Mouse (Mus musculus) liver, postnatal 0 days (tissue): Measurements from ENCODE around the gene Adgb. TPM values are rescaled to one million over a fixed set of nuclear protein-coding genes. Genes with fewer than 3 reads are reported as not detected.
"Not testable (repeated sequence)": the region's sequence is repeated elsewhere in the genome, so short reads cannot be mapped to it uniquely, and the experiment has no call there.

Experiments
- ATAC-seq: fragments of 200-750 bp; cut with Nextera tagmentation; 2 replicates; pipeline ENCODE4 v1.8.0; 2017; ENCODE audit warnings: mild to moderate bottlenecking, moderate library complexity
- DNase-seq: peaks from one replicate; pipeline ENCODE4 v3.0.0-alpha.2; 2016
- H3K27ac ChIP-seq: fragments of 300-500 bp; sonication (generic); 2 replicates; pipeline ENCODE4 v1.5.1; 2014; ENCODE audit warnings: antibody characterized with exemption, moderate library complexity, mild to moderate bottlenecking, low read depth
- H3K27me3 ChIP-seq: fragments of 300-500 bp; sonication (generic); 2 replicates; pipeline ENCODE4 v1.6.1; 2014; ENCODE audit warnings: low read length, control low read depth, mixed read lengths; ENCODE audit not compliant: insufficient read depth
- H3K36me3 ChIP-seq: fragments of 300-500 bp; sonication (generic); replicated peaks from 2 replicates; pipeline ENCODE4 v1.6.1; 2014; ENCODE audit warnings: mild to moderate bottlenecking, control low read depth, low read length, moderate library complexity, mixed read lengths; ENCODE audit not compliant: insufficient read depth
- H3K4me1 ChIP-seq: fragments of 300-500 bp; sonication (generic); 2 replicates; pipeline ENCODE4 v1.6.1; 2014; ENCODE audit warnings: antibody characterized with exemption, mild to moderate bottlenecking, control low read depth; ENCODE audit not compliant: insufficient read depth
- H3K4me2 ChIP-seq: fragments of 300-500 bp; sonication (generic); 2 replicates; pipeline ENCODE4 v1.6.1; 2014; ENCODE audit warnings: low read depth, mild to moderate bottlenecking, low read length, moderate library complexity, mixed read lengths
- H3K4me3 ChIP-seq: fragments of 300-500 bp; sonication (generic); 2 replicates; pipeline ENCODE4 v1.5.1; 2014; ENCODE audit warnings: low read depth, low read length
- H3K9ac ChIP-seq: fragments of 300-500 bp; sonication (generic); replicated peaks from 2 replicates; pipeline ENCODE4 v1.6.1; 2014; ENCODE audit warnings: mild to moderate bottlenecking, moderate library complexity
- H3K9me3 ChIP-seq: fragments of 300-500 bp; sonication (generic); 2 replicates; pipeline ENCODE4 v1.6.1; 2016; ENCODE audit warnings: mild to moderate bottlenecking, control low read depth, low read length, mixed read lengths
- CTCF ChIP-seq: sonication (generic); IDR thresholded peaks from 2 replicates; pipeline ENCODE4 v1.5.1; 2016; ENCODE audit warnings: antibody characterized with exemption, low read depth
- EP300 ChIP-seq: IDR thresholded peaks from 2 replicates; pipeline ENCODE4 v1.6.1; 2016; ENCODE audit warnings: antibody characterized with exemption, low read depth, mild to moderate bottlenecking
- WGBS: fragments of 180-500 bp; shearing (Covaris S2); extraction: QIAGEN DNeasy Blood & Tissue Kit; methylation state at CpG from one replicate; pipeline ENCODE4 v1.1.7; 2014; ENCODE audit not compliant: insufficient replicate concordance; 5-methylcytosine and 5-hydroxymethylcytosine counted together
- polyA plus RNA-seq: library from polyadenylated mRNA; unstranded; fragments of >200 nt; fragmentation: Nextera tagmentation; extraction: Ambion mirVana; gene quantifications from 2 replicates; pipeline ENCODE4 v1.2.1, GENCODE M21; 2015

Gene Adgb
- 0.78 and 0.81 TPM in 2 replicates for polyA plus RNA-seq

GRCm38 (mm10) chr10:10471961-10472610 is at the start of gene Adgb:
Gene Adgb, minus strand, starts transcription at chr10:10472326.
- no peaks in the 10 kb centered on the region for H3K27me3 ChIP-seq
- peaks cover 12% of the 10 kb centered on the region for H3K4me1 ChIP-seq
- peak within 1 kb of the TSS; percentile 38; the same call in 1 of the 2 replicates for H3K9ac ChIP-seq
- peak within 1 kb of the TSS; percentile 51; the same call in 1 of the 2 replicates for H3K27ac ChIP-seq
- peak; percentile 61 for DNase-seq
- peak; percentile 72 for ATAC-seq
- H3K4me3 ChIP-seq, result peak within 1 kb of the TSS; percentile 19; the same call in 1 of the 2 replicates
- H3K9me3 ChIP-seq, result no peaks in the 10 kb centered on the region
- H3K36me3 ChIP-seq, result no peaks in the 10 kb centered on the region
- peak within 1 kb of the TSS; percentile 63 for H3K4me2 ChIP-seq
- WGBS, result 6% methylated on average over 22 of the region's 22 CpGs
- TF ChIP-seq CTCF (no peak), EP300 (no peak)

- ATAC-seq, result no peak
- 87% methylated on average over 1 of the region's 1 CpGs for WGBS
- no peaks in the 10 kb centered on the region for H3K36me3 ChIP-seq
- no peaks in the 10 kb centered on the region for H3K4me1 ChIP-seq
- H3K9me3 ChIP-seq, result no peaks in the 10 kb centered on the region
- no peak overlapping the region for H3K4me3 ChIP-seq
- DNase-seq, result no peak
- TF ChIP-seq EP300, result no peak
- TF ChIP-seq CTCF, result no peak
- H3K4me2 ChIP-seq, result no peak overlapping the region
- H3K27me3 ChIP-seq, result no peaks in the 10 kb centered on the region
- no peak overlapping the region for H3K27ac ChIP-seq
- no peak overlapping the region for H3K9ac ChIP-seq
Measured at GRCm38 (mm10) chr10:10480139-10480538, 8.0 kb upstream of the Adgb start.

GRCm38 (mm10) chr10:10477429-10477828 is 5.3 kb upstream of the Adgb start:
- H3K4me3 ChIP-seq, H3K4me2 ChIP-seq, H3K4me1 ChIP-seq, H3K36me3 ChIP-seq, H3K27me3 ChIP-seq, DNase-seq, H3K9ac ChIP-seq, H3K9me3 ChIP-seq, H3K27ac ChIP-seq: not testable (repeated sequence)
- peak; percentile 65 for ATAC-seq
- 63% methylated on average over 10 of the region's 10 CpGs for WGBS

- Histone ChIP-seq H3K4me3 (no peak overlapping the region), H3K36me3 (no peaks in the 10 kb centered on the region), H3K27me3 (no peaks in the 10 kb centered on the region), H3K4me2 (no peak overlapping the region; the same call in 1 of the 2 replicates), H3K27ac (no peak overlapping the region), H3K9ac (no peak overlapping the region), H3K9me3 (no peaks in the 10 kb centered on the region), H3K4me1 (peaks cover 8% of the 10 kb centered on the region)
- peak; percentile 71 for ATAC-seq
- DNase-seq, result no peak
- TF ChIP-seq CTCF (no peak), EP300 (no peak)
- 29% methylated on average over 5 of the region's 5 CpGs for WGBS
Measured at GRCm38 (mm10) chr10:10476956-10477355, 4.8 kb upstream of the Adgb start.

- TF ChIP-seq EP300 (no peak), CTCF (no peak)
- Histone ChIP-seq H3K27me3 (no peaks in the 10 kb centered on the region), H3K27ac (no peak overlapping the region), H3K36me3 (no peaks in the 10 kb centered on the region), H3K4me2 (no peak overlapping the region), H3K4me3 (no peak overlapping the region), H3K9ac (no peak overlapping the region), H3K4me1 (peaks cover 9% of the 10 kb centered on the region), H3K9me3 (no peaks in the 10 kb centered on the region)
- DNase-seq, result no peak
- no peak for ATAC-seq
- 27% methylated on average over 2 of the region's 2 CpGs for WGBS
Measured at GRCm38 (mm10) chr10:10476549-10476948, 4.4 kb upstream of the Adgb start.

- no peak overlapping the region for H3K4me3 ChIP-seq
- WGBS, result 25% methylated on average over 6 of the region's 6 CpGs
- H3K4me2 ChIP-seq, result 0 out of 2 replicates have a peak overlapping the region, but pooled peaks have one; percentile 4
- no peaks in the 10 kb centered on the region for H3K27me3 ChIP-seq
- TF ChIP-seq EP300 (no peak), CTCF (no peak)
- H3K9ac ChIP-seq, result no peak overlapping the region
- ATAC-seq (peak; percentile 62), DNase-seq (no peak)
- H3K36me3 ChIP-seq, result no peaks in the 10 kb centered on the region
- H3K4me1 ChIP-seq, result peaks cover 12% of the 10 kb centered on the region
- H3K27ac ChIP-seq, result peak overlapping the region; percentile 24; the same call in 1 of the 2 replicates
- H3K9me3 ChIP-seq, result no peaks in the 10 kb centered on the region
Measured at GRCm38 (mm10) chr10:10468699-10469547, 3.2 kb downstream of the Adgb start.
